Mouse (Mus musculus) macrophage (primary cell): ENCODE measurements around the gene Ddx41. TPM values are rescaled to one million over a fixed set of nuclear protein-coding genes. Genes with fewer than 3 reads are reported as not detected.

ENCODE experiments used
- H3K27ac ChIP-seq: fragments of 350-480 bp; formaldehyde crosslinking; 2 replicates; pipeline ENCODE4 v1.9.0; 2021
- H3K36me3 ChIP-seq: fragments of 350-480 bp; formaldehyde crosslinking; 2 replicates; pipeline ENCODE4 v1.9.0; 2021; ENCODE audit errors: inconsistent target
- H3K4me3 ChIP-seq: fragments of 350-480 bp; formaldehyde crosslinking; 2 replicates; pipeline ENCODE4 v1.9.0; 2021; ENCODE audit errors: inconsistent target
- H3K79me2 ChIP-seq: fragments of 350-480 bp; formaldehyde crosslinking; 2 replicates; pipeline ENCODE4 v1.9.0; 2021; ENCODE audit errors: inconsistent target
- WGBS: methylation state at CpG from one replicate; pipeline ENCODE4 v1.1.7; 2026; ENCODE audit warnings: inconsistent platforms; ENCODE audit not compliant: missing documents; 5-methylcytosine and 5-hydroxymethylcytosine counted together
- polyA plus RNA-seq: library from polyadenylated mRNA; stranded (reverse); fragments of 250-400 nt; gene quantifications from 3 replicates; pipeline ENCODE4 v1.2.4, GENCODE M21; 2018; ENCODE audit warnings: inconsistent platforms

Ddx41 gene
- polyA plus RNA-seq, 1 experiment from 2014 or later: 27.1 TPM

- H3K79me2 ChIP-seq: no peaks in the 10 kb centered on the region
- WGBS: 85% methylated on average over 14 of the region's 14 CpGs
- no peaks in the 10 kb centered on the region for H3K36me3 ChIP-seq
- no peak overlapping the region for H3K4me3 ChIP-seq
- no peak overlapping the region for H3K27ac ChIP-seq
Observed at GRCm38 (mm10) chr13:55486029-55486794, 50.2 kb downstream of the Ddx41 start.

GRCm38 (mm10) chr13:55484520-55485088, 51.9 kb downstream of the Ddx41 start:
- Histone ChIP-seq H3K79me2 (no peaks in the 10 kb centered on the region), H3K27ac (no peak overlapping the region), H3K36me3 (no peaks in the 10 kb centered on the region), H3K4me3 (no peak overlapping the region)
- 60% methylated on average over 7 of the region's 7 CpGs for WGBS

- H3K79me2 ChIP-seq: no peaks in the 10 kb centered on the region
- H3K36me3 ChIP-seq: no peaks in the 10 kb centered on the region
- H3K27ac ChIP-seq: no peak overlapping the region
- 44% methylated on average over 15 of the region's 15 CpGs for WGBS
- no peak overlapping the region for H3K4me3 ChIP-seq
Observed at GRCm38 (mm10) chr13:55483593-55483992, 52.9 kb downstream of the Ddx41 start.

GRCm38 (mm10) chr13:55483071-55483470, 53.4 kb downstream of the Ddx41 start:
- WGBS: 78% methylated on average over 9 of the region's 9 CpGs

GRCm38 (mm10) chr13:55482542-55482941, 53.9 kb downstream of the Ddx41 start:
- Histone ChIP-seq H3K4me3 (no peak overlapping the region), H3K79me2 (no peaks in the 10 kb centered on the region), H3K27ac (no peak overlapping the region), H3K36me3 (no peaks in the 10 kb centered on the region)
- 91% methylated on average over 7 of the region's 7 CpGs for WGBS

More at GRCm38 (mm10) chr13:55483071-55483470, 53.4 kb downstream of the Ddx41 start:
- Histone ChIP-seq H3K79me2 (no peaks in the 10 kb centered on the region), H3K36me3 (no peaks in the 10 kb centered on the region), H3K27ac (no peak overlapping the region), H3K4me3 (no peak overlapping the region)

Other genes with a start within 250 kb of the Ddx41 start
- gene Prelid1, start 216.2 kb downstream of the Ddx41 start, polyA plus RNA-seq: 183 to 228 TPM (median 200 TPM) in 3 replicates
- gene Rab24, start 214.7 kb downstream of the Ddx41 start, polyA plus RNA-seq: 34.9 to 62.7 TPM (median 47.3 TPM) in 3 replicates
- 0.43 to 1.1 TPM in 2 of 3 replicates, not detected in the other for gene Mxd3, start 206.8 kb downstream of the Ddx41 start, polyA plus RNA-seq
- gene Lman2, start 173.9 kb downstream of the Ddx41 start, polyA plus RNA-seq: 69.2 to 91.5 TPM (median 78.4 TPM) in 3 replicates
- 3.6 to 11.3 TPM (median 8.4 TPM) in 3 replicates for gene Rgs14, start 166.9 kb downstream of the Ddx41 start, polyA plus RNA-seq
- gene Slc34a1, start 138.5 kb downstream of the Ddx41 start, polyA plus RNA-seq: not detected in 3 replicates
- not detected in 3 replicates for gene Pfn3, start 121.4 kb downstream of the Ddx41 start, polyA plus RNA-seq
- gene F12, start 109.9 kb downstream of the Ddx41 start, polyA plus RNA-seq: not detected in 3 replicates
- gene Grk6, start 91.6 kb downstream of the Ddx41 start, polyA plus RNA-seq: 8.4 to 12.3 TPM (median 10.1 TPM) in 3 replicates
- 0.27 TPM in 1 of 3 replicates, not detected in the others for gene Prr7, start 72.4 kb downstream of the Ddx41 start, polyA plus RNA-seq
- gene Dbn1, start 48.5 kb downstream of the Ddx41 start, polyA plus RNA-seq: 0.10 TPM in 1 of 3 replicates, not detected in the others
- 0.40 to 3.3 TPM (median 0.44 TPM) in 3 replicates for gene Pdlim7, start 23.0 kb downstream of the Ddx41 start, polyA plus RNA-seq
- 6.1 to 22.8 TPM (median 15.9 TPM) in 3 replicates for gene Dok3, start 7.4 kb downstream of the Ddx41 start, polyA plus RNA-seq
- 11.7 to 25.1 TPM (median 12.9 TPM) in 3 replicates for gene Fam193b, start 34.5 kb upstream of the Ddx41 start, polyA plus RNA-seq
- gene Tmed9, start 37.1 kb upstream of the Ddx41 start, polyA plus RNA-seq: 100 to 185 TPM (median 135 TPM) in 3 replicates
- gene B4galt7, start 63.2 kb upstream of the Ddx41 start, polyA plus RNA-seq: 11.0 to 27.4 TPM (median 23.7 TPM) in 3 replicates
- 34.6 to 38.5 TPM (median 35.0 TPM) in 3 replicates for gene Caml, start 86.3 kb upstream of the Ddx41 start, polyA plus RNA-seq
- gene Ddx46, start 98.4 kb upstream of the Ddx41 start, polyA plus RNA-seq: 30.1 to 38.6 TPM (median 34.6 TPM) in 3 replicates
- gene B230219D22Rik, start 156.5 kb upstream of the Ddx41 start, polyA plus RNA-seq: 24.7 to 37.0 TPM (median 34.5 TPM) in 3 replicates
- gene Txndc15, start 178.0 kb upstream of the Ddx41 start, polyA plus RNA-seq: 37.2 to 54.5 TPM (median 47.4 TPM) in 3 replicates
- 22.0 to 41.0 TPM (median 36.0 TPM) in 3 replicates for gene Pcbd2, start 190.7 kb upstream of the Ddx41 start, polyA plus RNA-seq
- not detected in 3 replicates for gene Catsper3, start 247.9 kb upstream of the Ddx41 start, polyA plus RNA-seq